ENCODE assay signal across 14 mouse cellular contexts in genomic region chr11:80151541-80151940, GRCm38 (mm10).
"Had no signal": no experiment of that assay in that cellular context is flagged by ENCODE, and none has a peak within 500 bp of the region (broad histone marks: within the 10 kb centered on the region; RNA-seq: fewer than 3 reads in every experiment).

No protein-coding gene starts in this region.

- H3K4me2 ChIP-seq: limb, embryonic 12.5 days; lung, embryonic 14.5 days; midbrain, embryonic 11.5 days; midbrain, embryonic 15.5 days; neural tube, embryonic 12.5 days had no signal

- H3K9ac ChIP-seq: limb, embryonic 12.5 days; liver, embryonic 14.5 days; lung, embryonic 14.5 days; midbrain, embryonic 15.5 days; neural tube, embryonic 12.5 days had no signal

- H3K4me3 ChIP-seq: limb, embryonic 12.5 days; megakaryocyte, embryonic 14.5 days; midbrain, embryonic 15.5 days; neural tube, embryonic 12.5 days had no signal

- H3K27ac ChIP-seq: limb, embryonic 12.5 days; liver, embryonic 14.5 days; midbrain, embryonic 15.5 days; neural tube, embryonic 12.5 days had no signal

- H3K36me3 ChIP-seq: limb, embryonic 12.5 days; midbrain, embryonic 15.5 days; neural tube, embryonic 12.5 days had no signal

- DNase-seq: kidney, adult 2 months; kidney, postnatal 25 days; layer of hippocampus, adult 9-11 months; layer of hippocampus, postnatal 36 days; liver; lung, embryonic 14.5 days; right cerebral cortex, postnatal 14 days; thymus, postnatal 4 days had no signal

- ATAC-seq: midbrain, embryonic 15.5 days had no signal

- H3K9me3 ChIP-seq: limb, embryonic 12.5 days; megakaryocyte, embryonic 14.5 days; midbrain, embryonic 15.5 days; neural tube, embryonic 12.5 days had no signal
